Mouse (Mus musculus) mature B cell (primary cell): ENCODE data around the gene Cryba1.

Experiments used
- in situ Hi-C: fragments of 300-500 bp; cut with MboI; formaldehyde crosslinking; loops from 2 replicates; pipeline ENCODE4 v1.14.3; 2019

Gene Cryba1

DNA sequence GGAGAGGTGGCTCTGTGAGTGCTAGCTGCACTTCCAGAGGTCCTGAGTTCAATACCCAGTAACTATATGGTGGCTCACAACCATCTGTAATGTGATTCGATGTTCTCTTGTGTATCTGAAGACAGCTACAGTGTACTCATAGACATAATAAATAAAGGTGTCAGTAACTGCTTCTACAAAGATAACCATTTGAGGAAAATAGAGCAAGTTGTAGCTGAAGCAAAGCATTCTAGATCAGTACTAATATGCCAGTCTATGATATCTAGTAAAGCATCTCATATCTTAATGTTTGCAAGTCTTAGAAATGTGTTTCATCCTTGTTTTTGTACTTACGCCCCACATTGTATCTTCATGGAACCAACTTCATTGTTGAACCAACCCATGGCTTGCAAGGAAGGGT is 6.0 kb downstream of the Cryba1 start:
- in situ Hi-C loops: no loop called here

DNA sequence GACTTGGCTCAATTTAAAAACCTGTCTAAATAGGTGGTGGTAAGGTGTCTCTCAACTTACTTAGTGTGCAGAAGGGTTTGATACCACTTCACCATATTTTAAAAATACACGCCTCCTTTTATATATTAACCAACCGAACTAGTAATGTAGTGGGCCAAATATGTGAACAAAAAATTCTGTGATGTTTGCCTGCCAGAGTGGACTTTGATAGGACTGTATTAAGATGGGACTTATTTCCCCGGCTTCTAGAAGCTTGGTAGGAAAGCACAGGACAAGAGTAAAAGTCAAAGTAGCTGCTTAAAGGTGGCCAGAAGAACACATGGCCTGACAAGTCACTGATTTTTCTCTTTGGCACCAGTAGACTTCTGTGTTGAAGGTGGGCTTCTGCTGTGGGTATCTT is 11.3 kb downstream of the Cryba1 start:
- in situ Hi-C loops: no loop called here

DNA sequence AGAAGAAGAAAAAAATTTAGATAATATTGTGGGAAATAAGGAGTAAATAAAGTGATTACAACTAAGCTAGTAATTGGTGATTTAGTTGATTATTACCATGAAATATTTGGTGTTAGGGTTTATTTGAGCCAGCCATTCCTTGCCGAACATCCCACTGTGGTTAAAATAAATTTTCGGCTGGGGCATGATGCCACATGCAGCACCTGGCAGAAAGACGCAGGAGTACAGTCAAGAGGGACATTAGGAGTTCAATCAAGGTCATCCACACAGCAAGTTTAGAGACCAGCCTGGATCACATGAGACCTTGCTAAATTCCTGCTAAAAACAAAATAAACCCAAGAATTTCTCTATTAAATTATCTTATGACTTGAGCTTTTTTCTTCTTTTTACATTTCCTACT is 16.0 kb downstream of the Cryba1 start:
- in situ Hi-C loops: no loop called here

DNA sequence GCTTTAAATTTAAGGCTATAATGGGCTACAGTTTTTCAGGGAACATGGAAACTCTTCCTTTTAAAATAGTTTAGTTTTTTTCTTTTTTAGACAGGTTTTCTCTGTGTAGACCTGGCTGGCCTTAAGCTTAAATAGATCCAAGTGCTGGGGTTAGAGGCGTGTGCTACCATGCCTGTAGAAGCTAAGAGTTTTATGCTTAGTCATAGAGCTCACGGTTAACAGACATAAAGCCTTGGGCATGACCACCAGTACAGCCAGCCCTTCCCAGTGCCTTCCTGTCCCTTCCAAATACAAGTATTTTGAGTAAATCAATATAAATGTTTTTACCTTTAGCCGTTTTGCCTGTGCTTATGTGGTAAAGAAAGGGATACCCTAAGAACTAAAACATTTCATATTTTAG is 19.2 kb downstream of the Cryba1 start:
- in situ Hi-C loops: no loop called here

DNA sequence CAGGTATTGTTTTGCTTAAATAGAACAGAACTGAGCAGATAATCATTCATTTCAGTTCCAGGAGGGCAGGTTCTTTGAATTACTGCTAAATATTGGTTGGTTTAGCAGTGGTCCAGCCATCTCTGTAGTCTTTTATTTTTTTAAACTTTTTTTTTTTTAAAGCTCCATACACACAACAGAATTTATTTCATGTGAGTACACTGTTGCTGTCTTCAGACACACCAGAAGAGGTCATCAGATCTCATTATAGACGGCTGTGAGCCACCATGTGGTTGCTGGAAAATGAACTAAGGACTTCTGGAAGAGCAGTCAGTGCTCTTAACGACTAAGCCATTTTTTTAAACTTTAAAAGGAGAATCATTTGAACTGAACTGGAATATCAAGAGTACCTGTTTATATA is 27.9 kb downstream of the Cryba1 start:
- in situ Hi-C loops: no loop called here

DNA sequence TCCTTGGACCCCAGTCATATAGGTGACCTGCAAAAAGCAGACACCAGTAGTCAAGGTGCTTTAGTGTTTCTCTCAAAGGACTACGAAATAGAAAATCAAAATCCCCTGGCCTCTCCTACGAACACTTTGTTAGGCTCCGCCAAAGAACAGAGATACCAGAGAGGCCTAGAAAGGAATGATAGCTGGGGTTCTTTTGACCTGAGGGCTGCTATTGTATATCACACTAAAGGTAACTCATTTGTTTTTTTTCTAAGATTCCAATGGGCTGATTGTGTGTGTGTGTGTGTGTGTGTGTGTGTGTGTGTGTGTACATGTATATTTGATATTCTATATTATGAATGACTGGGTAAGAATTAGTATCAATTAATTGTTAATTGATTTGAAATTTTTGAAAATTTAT is 32.1 kb downstream of the Cryba1 start:
- in situ Hi-C loops: no loop called here

DNA sequence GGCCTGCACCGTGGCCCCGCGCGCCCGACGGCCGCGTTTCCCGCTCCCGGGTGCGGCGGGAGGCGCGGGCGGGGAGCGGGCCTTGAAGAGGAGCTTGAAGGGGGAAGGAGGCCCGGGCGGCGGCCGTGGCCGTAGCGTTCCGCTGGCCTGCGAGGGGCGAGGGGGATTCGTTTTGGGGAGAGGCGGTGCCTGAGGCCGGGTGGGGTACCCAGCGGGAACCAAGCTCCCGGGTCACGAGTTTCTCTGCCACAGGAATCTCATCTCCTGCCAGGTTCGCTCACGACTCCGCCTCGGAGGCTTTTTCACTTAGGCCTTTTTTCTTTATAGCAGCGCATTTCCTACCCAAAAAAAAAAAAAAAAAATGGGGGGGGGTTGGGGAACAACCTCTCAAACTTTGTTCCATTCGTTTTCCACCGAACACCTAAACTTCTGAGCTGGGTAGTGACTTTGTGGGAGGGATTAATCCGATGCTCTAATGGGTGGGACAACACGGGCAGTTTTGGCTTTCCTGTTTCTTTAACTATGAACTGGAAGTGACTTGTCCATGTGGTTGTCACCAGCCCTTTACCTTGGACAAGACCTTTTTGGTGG is 37.4 kb downstream of the Cryba1 start:
- in situ Hi-C loops: no loop called here

DNA sequence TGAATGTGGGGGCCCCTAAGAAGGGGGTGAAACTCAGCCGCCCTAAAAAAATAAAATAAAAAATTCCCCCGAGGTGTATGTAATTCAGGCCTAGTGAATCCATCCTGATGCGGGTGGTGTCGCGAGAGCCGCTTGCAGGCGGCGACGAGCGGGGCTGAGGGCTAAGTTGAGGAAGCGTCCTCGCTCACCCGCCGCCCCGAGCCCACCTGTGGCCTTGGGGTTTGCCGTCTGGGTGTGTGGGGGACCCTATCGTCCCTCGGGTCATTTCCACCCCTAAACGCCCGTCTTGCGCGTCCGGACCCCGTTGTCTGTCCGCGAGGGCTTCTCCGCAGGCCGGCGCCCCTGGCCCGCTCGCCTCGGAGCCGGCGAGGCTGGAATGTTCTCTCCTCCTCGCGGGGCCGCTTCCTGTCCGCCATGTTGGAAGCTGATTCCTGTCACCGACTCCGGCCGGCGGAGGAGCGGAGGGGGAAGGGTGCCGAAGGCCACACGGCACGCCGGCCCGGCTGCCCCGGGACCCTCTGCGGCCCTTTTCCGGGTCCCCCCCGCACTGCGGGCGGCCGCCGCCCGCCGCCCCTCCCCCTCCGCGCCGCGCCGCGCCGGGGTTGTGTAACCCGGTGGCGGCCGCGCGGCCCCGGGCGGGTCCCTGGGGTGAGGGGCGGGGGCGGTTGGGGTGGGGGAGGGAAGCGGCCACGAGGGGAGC is 38.1 kb downstream of the Cryba1 start:
- in situ Hi-C loops: no loop called here

DNA sequence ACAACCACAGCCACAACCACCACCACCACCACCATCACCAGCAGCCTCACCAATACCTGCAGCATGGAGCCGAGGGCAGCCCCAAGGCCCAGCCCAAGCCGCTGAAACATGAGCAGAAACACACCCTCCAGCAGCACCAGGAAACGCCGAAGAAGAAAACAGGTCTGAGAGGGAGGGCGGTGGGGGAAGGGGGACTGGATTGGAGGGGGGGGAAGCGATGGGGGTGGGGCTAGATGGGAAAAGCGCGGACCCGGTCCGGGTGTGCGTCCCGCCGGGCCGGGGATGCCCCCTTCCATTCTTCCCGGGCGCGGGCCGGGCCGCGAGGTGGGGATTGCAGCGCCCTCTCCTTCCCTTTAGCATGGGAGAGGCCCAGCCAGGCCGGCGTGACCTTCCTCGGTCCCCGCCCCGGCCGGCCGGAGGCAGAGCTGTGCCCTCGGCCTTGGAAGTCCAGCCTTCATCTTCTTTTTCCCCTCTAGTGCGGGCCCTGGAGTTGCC is 38.7 kb downstream of the Cryba1 start:
- in situ Hi-C loops: no loop called here

DNA sequence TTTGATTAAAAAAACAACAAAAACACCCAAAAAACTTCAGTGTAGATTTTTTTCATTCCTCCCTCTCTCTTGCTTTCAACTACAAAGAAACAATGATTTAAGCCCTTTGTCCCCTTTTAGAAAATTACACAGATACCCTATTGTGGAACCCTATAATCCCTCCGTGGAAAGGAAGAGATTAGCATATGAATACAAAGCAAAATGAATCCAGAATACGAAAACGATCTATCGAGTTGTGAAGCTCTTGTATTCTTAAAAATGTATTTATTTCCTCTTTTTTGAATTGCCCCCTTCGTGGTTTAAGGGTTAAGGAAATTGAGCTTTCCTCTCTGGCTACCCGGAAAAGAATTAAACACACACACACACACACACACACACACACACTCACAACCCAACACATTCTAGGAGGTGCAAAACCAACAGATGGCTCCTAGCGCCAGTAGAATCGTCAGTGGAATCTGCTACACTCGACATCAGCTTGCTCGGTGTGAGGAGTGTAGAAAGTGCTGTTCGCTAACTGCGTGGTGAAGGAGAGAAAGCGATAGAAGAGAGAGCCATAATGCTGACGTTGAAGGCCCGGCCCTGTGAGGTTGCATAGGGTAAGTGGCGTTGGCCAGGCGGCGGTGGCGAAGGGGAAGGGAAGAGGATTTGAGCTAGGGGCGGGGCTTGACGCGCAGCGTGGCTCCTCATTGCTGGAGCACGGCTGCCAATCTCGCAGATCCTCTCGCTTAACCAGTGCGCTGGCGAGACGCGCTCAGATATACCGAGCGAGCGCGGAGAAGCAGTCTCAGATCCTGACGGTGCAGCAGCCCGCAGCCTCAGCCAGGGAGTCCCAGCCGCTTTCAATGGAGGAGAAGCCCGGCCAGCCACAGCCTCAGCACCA is 39.5 kb downstream of the Cryba1 start, which contains the start of gene Nufip2:
Gene Nufip2 (plus strand): TSS at position 773 of the 883 bp plus-strand sequence.
- in situ Hi-C loops: no loop called here

DNA sequence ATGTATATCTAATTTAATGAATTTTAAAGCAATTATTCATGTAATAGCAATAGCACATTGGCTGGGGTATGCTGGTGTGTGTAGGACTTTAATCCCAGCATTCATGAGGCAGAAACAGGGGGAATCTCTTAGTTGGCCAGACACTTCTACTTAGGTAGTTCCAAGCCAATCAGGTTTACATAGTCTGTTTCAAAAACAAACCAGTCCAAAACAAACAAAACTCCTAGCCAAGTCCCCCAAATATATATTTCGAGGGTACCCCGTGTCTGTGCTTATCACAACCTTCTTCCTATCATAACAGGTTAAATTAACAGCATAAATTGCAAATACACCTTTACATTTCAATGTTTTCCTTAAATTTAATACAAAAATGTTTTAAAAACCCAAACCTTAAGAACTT is 40.2 kb downstream of the Cryba1 start:
- in situ Hi-C loops: no loop called here

DNA sequence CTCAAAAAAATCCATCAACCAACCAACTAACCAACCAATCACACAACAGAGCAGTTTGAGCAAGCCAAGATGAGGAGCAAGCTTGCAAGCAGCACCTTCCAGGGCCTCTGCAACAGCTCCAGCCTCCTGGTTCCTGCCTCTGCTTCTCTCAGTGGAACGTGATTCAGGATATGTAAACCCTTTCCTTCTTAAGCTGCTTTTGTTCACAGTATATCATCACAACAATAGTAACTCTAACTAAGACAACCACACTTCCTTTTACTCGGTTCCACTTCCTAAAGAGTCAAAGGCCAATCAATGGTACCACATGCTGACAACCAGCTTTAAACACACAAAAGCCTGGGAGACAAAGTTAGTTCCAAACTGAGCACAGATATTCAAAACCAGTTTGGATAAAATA is 45.1 kb downstream of the Cryba1 start:
- in situ Hi-C loops: no loop called here

DNA sequence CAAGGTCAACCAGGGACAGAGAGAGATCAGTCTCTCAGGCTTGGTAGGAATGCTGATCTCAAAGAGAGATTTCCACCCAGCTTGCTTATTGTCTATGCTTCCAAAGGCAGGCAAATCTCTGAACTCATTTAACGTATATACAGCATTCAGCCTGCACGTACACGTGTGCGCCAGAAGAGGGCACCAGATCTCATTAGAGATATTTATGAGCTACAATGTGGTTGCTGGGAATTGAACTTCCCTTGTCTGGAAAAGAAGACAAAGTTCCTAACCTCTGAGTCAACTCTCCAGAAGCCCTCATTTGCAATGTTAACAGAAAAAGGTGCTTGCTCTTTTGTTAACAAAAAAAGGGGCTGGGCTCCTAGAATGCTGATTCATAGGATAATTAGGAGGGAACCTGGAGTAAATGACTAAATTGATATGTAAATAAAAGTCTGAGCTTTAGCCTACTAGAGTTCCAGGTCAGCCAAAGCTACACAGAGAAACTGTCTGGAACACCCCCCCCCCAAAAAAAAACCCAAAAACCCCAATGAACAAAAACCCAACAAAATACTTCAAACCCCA is 51.6 kb downstream of the Cryba1 start:
- in situ Hi-C loops: no loop called here

DNA sequence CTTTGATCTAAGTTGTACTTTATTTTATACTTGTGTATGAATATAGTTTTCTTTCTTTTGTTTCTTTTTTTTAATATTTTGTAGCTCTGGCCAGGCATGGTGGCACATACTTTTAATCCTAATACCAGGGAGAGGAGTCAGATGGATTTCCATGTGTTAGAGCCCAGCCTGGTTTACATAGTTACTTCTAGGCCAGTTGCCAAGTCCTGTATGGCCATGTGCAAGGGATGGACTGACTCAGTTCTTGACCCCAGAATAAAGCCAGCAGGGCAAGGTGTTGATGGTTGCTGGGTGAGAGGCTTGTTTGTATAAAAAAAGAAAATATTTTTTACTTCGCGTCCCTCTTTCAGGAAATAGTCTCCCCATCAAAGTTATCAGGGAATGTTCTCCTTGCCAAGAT is 52.3 kb downstream of the Cryba1 start:
- in situ Hi-C loops: no loop called here
